Mouse (Mus musculus): ENCODE data around the gene Slc51a.

Slc51a gene

GRCm38 (mm10) chr16:32430474-32431046, 57.1 kb downstream of the Slc51a start, which contains the start of gene Pcyt1a:
TSS of gene Pcyt1a (plus strand) at chr16:32430921.
- DNase-seq (ENCODE audit: low spot score), result peak; percentile 94

GRCm38 (mm10) chr16:32427506-32427905, 60.2 kb downstream of the Slc51a start:
- DNase-seq (ENCODE audit: low spot score), result no peak

All from testis, postnatal 14 days (tissue).